Mouse (Mus musculus) forebrain, embryonic 11.5 days (tissue): ENCODE data around the gene Slc5a1. TPM values are rescaled to one million over a fixed set of nuclear protein-coding genes. Genes with fewer than 3 reads are reported as not detected.

Experiments
- ATAC-seq: fragments of 200-750 bp; cut with Nextera tagmentation; replicated peaks from 2 replicates; pipeline ENCODE4 v1.8.0; 2017; ENCODE audit warnings: moderate TSS enrichment; ENCODE audit not compliant: low FRiP score
- DNase-seq: peaks from one replicate; pipeline ENCODE4 v3.0.0-alpha.2; 2017; ENCODE audit warnings: low spot score
- H3K27ac ChIP-seq: fragments of 300-500 bp; sonication (generic); 2 replicates; pipeline ENCODE4 v1.5.1; 2014; ENCODE audit warnings: low read depth, low read length
- H3K27me3 ChIP-seq: fragments of 300-500 bp; sonication (generic); 2 replicates; pipeline ENCODE4 v1.6.1; 2014; ENCODE audit warnings: mild to moderate bottlenecking, low read length, mixed read lengths; ENCODE audit not compliant: control insufficient read depth, insufficient read depth
- H3K36me3 ChIP-seq: fragments of 300-500 bp; sonication (generic); 2 replicates; pipeline ENCODE4 v1.6.1; 2014; ENCODE audit warnings: mild to moderate bottlenecking, low read length, moderate library complexity, mixed read lengths; ENCODE audit not compliant: control insufficient read depth, insufficient read depth
- H3K4me1 ChIP-seq: fragments of 300-500 bp; sonication (generic); replicated peaks from 2 replicates; pipeline ENCODE4 v1.6.1; 2014; ENCODE audit warnings: low read length, mixed read lengths; ENCODE audit not compliant: control insufficient read depth, insufficient read depth
- H3K4me2 ChIP-seq: fragments of 300-500 bp; sonication (generic); 2 replicates; pipeline ENCODE4 v1.6.1; 2014; ENCODE audit warnings: low read depth, mild to moderate bottlenecking, low read length, moderate library complexity, mixed read lengths; ENCODE audit not compliant: severe bottlenecking
- H3K4me3 ChIP-seq: fragments of 300-500 bp; sonication (generic); 2 replicates; pipeline ENCODE4 v1.5.1; 2014; ENCODE audit warnings: low read depth, low read length
- H3K9ac ChIP-seq: fragments of 300-500 bp; sonication (generic); 2 replicates; pipeline ENCODE4 v1.6.1; 2014; ENCODE audit warnings: low read length
- H3K9me3 ChIP-seq: fragments of 300-500 bp; sonication (generic); 2 replicates; pipeline ENCODE4 v1.6.1; 2016; ENCODE audit warnings: low read length, mixed read lengths; ENCODE audit not compliant: control insufficient read depth
- WGBS: fragments of 180-500 bp; shearing (Covaris S2); extraction: QIAGEN DNeasy Blood & Tissue Kit; methylation state at CpG from one replicate; pipeline ENCODE4 v1.1.7; 2014; 5-methylcytosine and 5-hydroxymethylcytosine counted together
- polyA plus RNA-seq: library from polyadenylated mRNA; unstranded; fragments of >200 nt; fragmentation: Nextera tagmentation; extraction: Ambion mirVana; gene quantifications from 2 replicates; pipeline ENCODE4 v1.2.1, GENCODE M21; 2014

Gene Slc5a1
- polyA plus RNA-seq, 1 experiment from 2014 or later: not detected

GRCm38 (mm10) chr5:33211254-33211653 lies 107.2 kb downstream of the Slc5a1 start:
- Histone ChIP-seq H3K4me2 (no peak overlapping the region), H3K36me3 (no peaks in the 10 kb centered on the region), H3K9me3 (no peaks in the 10 kb centered on the region), H3K9ac (no peak overlapping the region), H3K4me3 (no peak overlapping the region), H3K27ac (no peak overlapping the region), H3K4me1 (no peaks in the 10 kb centered on the region), H3K27me3 (no peaks in the 10 kb centered on the region)
- ATAC-seq (no peak), DNase-seq (peak; percentile 3)
- 89% methylated on average over 5 of the region's 5 CpGs for WGBS

Other genes with a start within 250 kb of the Slc5a1 start
- 14.2 and 15.3 TPM in 2 replicates for gene Prr14l, start 250.0 kb upstream of the Slc5a1 start, polyA plus RNA-seq
- 32.6 and 40.3 TPM in 2 replicates for gene Depdc5, start 240.5 kb upstream of the Slc5a1 start, polyA plus RNA-seq
- gene Ywhah, start 85.4 kb upstream of the Slc5a1 start, polyA plus RNA-seq: 436 and 450 TPM in 2 replicates
- 2.3 and 5.2 TPM in 2 replicates for gene Spon2, start 114.2 kb downstream of the Slc5a1 start, polyA plus RNA-seq
- 560 and 627 TPM in 2 replicates for gene Ctbp1, start 170.8 kb downstream of the Slc5a1 start, polyA plus RNA-seq
- 122 and 135 TPM in 2 replicates for gene Maea, start 231.3 kb downstream of the Slc5a1 start, polyA plus RNA-seq